Mouse (Mus musculus) liver, postnatal 0 days (tissue): ENCODE measurements around the gene Ntn5. TPM values are rescaled to one million over a fixed set of nuclear protein-coding genes. Genes with fewer than 3 reads are reported as not detected.

Experiments
- ATAC-seq: fragments of 200-750 bp; cut with Nextera tagmentation; 2 replicates; pipeline ENCODE4 v1.8.0; 2017; ENCODE audit warnings: mild to moderate bottlenecking, moderate library complexity
- DNase-seq: peaks from one replicate; pipeline ENCODE4 v3.0.0-alpha.2; 2016
- H3K27ac ChIP-seq: fragments of 300-500 bp; sonication (generic); 2 replicates; pipeline ENCODE4 v1.5.1; 2014; ENCODE audit warnings: antibody characterized with exemption, moderate library complexity, mild to moderate bottlenecking, low read depth
- H3K27me3 ChIP-seq: fragments of 300-500 bp; sonication (generic); 2 replicates; pipeline ENCODE4 v1.6.1; 2014; ENCODE audit warnings: low read length, control low read depth, mixed read lengths; ENCODE audit not compliant: insufficient read depth
- H3K36me3 ChIP-seq: fragments of 300-500 bp; sonication (generic); replicated peaks from 2 replicates; pipeline ENCODE4 v1.6.1; 2014; ENCODE audit warnings: mild to moderate bottlenecking, control low read depth, low read length, moderate library complexity, mixed read lengths; ENCODE audit not compliant: insufficient read depth
- H3K4me1 ChIP-seq: fragments of 300-500 bp; sonication (generic); 2 replicates; pipeline ENCODE4 v1.6.1; 2014; ENCODE audit warnings: antibody characterized with exemption, mild to moderate bottlenecking, control low read depth; ENCODE audit not compliant: insufficient read depth
- H3K4me2 ChIP-seq: fragments of 300-500 bp; sonication (generic); 2 replicates; pipeline ENCODE4 v1.6.1; 2014; ENCODE audit warnings: low read depth, mild to moderate bottlenecking, low read length, moderate library complexity, mixed read lengths
- H3K4me3 ChIP-seq: fragments of 300-500 bp; sonication (generic); 2 replicates; pipeline ENCODE4 v1.5.1; 2014; ENCODE audit warnings: low read depth, low read length
- H3K9ac ChIP-seq: fragments of 300-500 bp; sonication (generic); replicated peaks from 2 replicates; pipeline ENCODE4 v1.6.1; 2014; ENCODE audit warnings: mild to moderate bottlenecking, moderate library complexity
- H3K9me3 ChIP-seq: fragments of 300-500 bp; sonication (generic); 2 replicates; pipeline ENCODE4 v1.6.1; 2016; ENCODE audit warnings: mild to moderate bottlenecking, control low read depth, low read length, mixed read lengths
- CTCF ChIP-seq: sonication (generic); IDR thresholded peaks from 2 replicates; pipeline ENCODE4 v1.5.1; 2016; ENCODE audit warnings: antibody characterized with exemption, low read depth
- EP300 ChIP-seq: IDR thresholded peaks from 2 replicates; pipeline ENCODE4 v1.6.1; 2016; ENCODE audit warnings: antibody characterized with exemption, low read depth, mild to moderate bottlenecking
- WGBS: fragments of 180-500 bp; shearing (Covaris S2); extraction: QIAGEN DNeasy Blood & Tissue Kit; methylation state at CpG from one replicate; pipeline ENCODE4 v1.1.7; 2014; ENCODE audit not compliant: insufficient replicate concordance; 5-methylcytosine and 5-hydroxymethylcytosine counted together
- polyA plus RNA-seq: library from polyadenylated mRNA; unstranded; fragments of >200 nt; fragmentation: Nextera tagmentation; extraction: Ambion mirVana; gene quantifications from 2 replicates; pipeline ENCODE4 v1.2.1, GENCODE M21; 2015

Gene Ntn5
- polyA plus RNA-seq, 1 experiment from 2014 or later: not detected

DNA sequence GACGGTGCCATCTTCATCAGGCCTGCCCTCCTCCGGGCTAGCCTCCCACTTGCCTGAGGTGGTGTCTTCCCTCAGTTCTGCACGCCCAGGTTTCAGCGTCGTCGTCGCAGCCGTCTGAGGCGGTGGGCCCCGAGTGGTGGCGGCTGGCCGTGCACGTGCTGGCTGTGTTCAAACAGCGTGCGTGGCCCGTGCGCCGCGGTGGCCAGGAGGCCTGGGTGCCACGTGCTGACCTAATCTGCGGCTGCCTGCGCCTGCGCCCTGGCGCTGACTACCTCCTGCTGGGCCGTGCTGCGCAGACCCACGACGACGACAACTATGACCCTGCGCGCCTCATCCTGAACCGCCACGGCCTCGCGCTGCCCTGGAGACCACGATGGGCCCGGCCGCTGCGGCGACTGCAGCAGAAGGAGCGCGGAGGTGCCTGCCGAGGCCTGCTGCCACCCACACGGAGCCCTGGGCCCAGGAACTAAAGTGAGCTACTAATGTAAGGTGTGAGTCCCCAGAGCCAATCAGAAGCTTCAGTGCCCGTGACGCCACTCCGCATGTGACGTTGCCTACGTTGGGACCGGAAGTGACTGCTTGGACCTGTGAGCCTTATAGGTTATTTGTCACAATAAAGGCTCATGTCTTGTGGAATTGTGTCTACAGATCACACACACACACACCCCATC is 10.2 kb downstream of the Ntn5 start, which contains the start of gene Sec1:
TSS of gene Sec1 (minus strand) at position 482 of the 671 bp plus-strand sequence.
- Histone ChIP-seq H3K9me3 (no peaks in the 10 kb centered on the region), H3K36me3 (no peaks in the 10 kb centered on the region), H3K4me3 (no peak within 1 kb of the TSS), H3K9ac (no peak within 1 kb of the TSS), H3K27me3 (peaks cover 8% of the 10 kb centered on the region), H3K4me2 (no peak within 1 kb of the TSS), H3K4me1 (no peaks in the 10 kb centered on the region), H3K27ac (no peak within 1 kb of the TSS)
- 89% methylated on average over 50 of the region's 50 CpGs for WGBS
- no peak for ATAC-seq
- no peak for DNase-seq
- no peak for TF ChIP-seq EP300
- TF ChIP-seq CTCF: no peak

DNA sequence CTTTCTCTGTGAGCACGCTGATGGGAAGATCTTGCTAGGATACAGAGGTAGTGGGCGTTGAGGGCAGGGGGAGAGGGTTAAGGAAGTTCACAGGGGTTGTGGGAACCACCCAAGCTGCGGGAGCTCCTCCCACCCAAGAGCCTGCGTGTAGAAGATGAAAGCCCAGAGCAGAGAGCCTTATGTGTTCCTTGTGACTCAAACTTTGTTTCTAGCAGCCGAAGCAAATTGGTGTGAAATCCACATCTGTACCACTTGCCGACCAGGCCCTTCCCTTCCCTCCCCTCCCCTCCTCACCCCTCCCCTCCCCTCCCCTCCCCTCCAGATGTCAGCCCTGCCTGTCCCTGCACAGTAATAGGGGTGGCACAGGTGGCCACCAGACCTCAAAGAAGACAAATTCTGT is 11.3 kb downstream of the Ntn5 start:
- Histone ChIP-seq H3K4me3 (no peak overlapping the region), H3K4me2 (no peak overlapping the region), H3K27me3 (peaks cover 19% of the 10 kb centered on the region), H3K27ac (no peak overlapping the region), H3K9ac (no peak overlapping the region), H3K36me3 (no peaks in the 10 kb centered on the region), H3K4me1 (peaks cover 4% of the 10 kb centered on the region), H3K9me3 (no peaks in the 10 kb centered on the region)
- 24% methylated on average over 6 of the region's 6 CpGs for WGBS
- DNase-seq (no peak), ATAC-seq (no peak)
- no peak for TF ChIP-seq EP300
- no peak for TF ChIP-seq CTCF

GRCm38 (mm10) chr7:45697894-45698293 is 14.1 kb downstream of the Ntn5 start:
- Histone ChIP-seq H3K27ac (no peak overlapping the region), H3K9me3 (no peaks in the 10 kb centered on the region), H3K4me2 (no peak overlapping the region), H3K27me3 (peaks cover 31% of the 10 kb centered on the region), H3K4me3 (no peak overlapping the region), H3K9ac (no peak overlapping the region), H3K36me3 (no peaks in the 10 kb centered on the region), H3K4me1 (peaks cover 10% of the 10 kb centered on the region)
- TF ChIP-seq CTCF (no peak), EP300 (no peak)
- WGBS: 67% methylated on average over 5 of the region's 7 CpGs
- no peak for ATAC-seq
- DNase-seq: no peak

GRCm38 (mm10) chr7:45699523-45700141 is 15.8 kb downstream of the Ntn5 start, which contains the start of gene Car11:
Car11 (plus strand) TSS chr7:45699843.
- TF ChIP-seq EP300: no peak
- TF ChIP-seq CTCF: no peak
- no peak within 1 kb of the TSS for H3K9ac ChIP-seq
- WGBS: 5% methylated on average over 32 of the region's 36 CpGs
- peaks cover 31% of the 10 kb centered on the region for H3K27me3 ChIP-seq
- H3K9me3 ChIP-seq: no peaks in the 10 kb centered on the region
- no peak for ATAC-seq
- H3K4me1 ChIP-seq: peaks cover 20% of the 10 kb centered on the region
- no peak within 1 kb of the TSS for H3K27ac ChIP-seq
- H3K4me2 ChIP-seq: peak within 1 kb of the TSS; percentile 52
- H3K36me3 ChIP-seq: no peaks in the 10 kb centered on the region
- DNase-seq: no peak
- no peak within 1 kb of the TSS for H3K4me3 ChIP-seq

DNA sequence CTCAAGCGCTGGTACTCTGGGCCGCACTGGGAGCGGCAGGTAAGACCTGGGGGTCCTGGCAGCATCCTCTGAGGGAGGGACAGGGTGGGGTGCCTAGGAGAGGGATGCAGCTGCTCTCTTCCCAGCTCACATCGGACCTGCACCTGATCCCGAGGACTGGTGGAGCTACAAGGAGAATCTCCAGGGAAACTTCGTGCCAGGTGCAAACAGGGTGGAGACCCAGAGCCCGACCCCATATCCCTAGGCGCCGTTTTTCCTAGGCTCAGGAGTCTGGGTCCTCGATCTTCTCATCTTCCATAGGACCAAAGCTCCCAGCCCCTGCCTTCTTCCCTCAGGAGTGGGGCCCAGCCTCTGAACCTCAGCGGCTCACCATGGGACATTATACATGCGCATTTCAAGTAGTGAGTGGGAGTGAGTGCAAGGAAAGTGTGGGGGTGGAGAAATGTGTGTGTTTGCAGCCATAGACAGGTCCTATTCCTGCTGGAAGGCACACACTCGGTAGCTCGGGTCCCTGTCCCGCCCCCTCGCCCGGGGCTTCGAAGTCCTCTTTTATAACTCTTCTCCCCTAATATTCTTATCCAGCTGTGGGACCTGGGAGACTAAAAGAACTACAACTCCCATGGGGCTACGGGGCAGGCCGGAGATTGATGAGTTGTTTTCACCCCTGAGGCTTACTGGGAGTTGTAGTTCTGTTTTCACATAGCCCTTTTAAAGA is 16.6 kb downstream of the Ntn5 start:
- H3K4me1 ChIP-seq: peaks cover 28% of the 10 kb centered on the region
- ATAC-seq: no peak
- peak overlapping the region; percentile 52 for H3K4me2 ChIP-seq
- peaks cover 31% of the 10 kb centered on the region for H3K27me3 ChIP-seq
- H3K36me3 ChIP-seq: no peaks in the 10 kb centered on the region
- 2% methylated on average over 20 of the region's 20 CpGs for WGBS
- DNase-seq: peak; percentile 71
- no peak overlapping the region for H3K4me3 ChIP-seq
- no peaks in the 10 kb centered on the region for H3K9me3 ChIP-seq
- H3K9ac ChIP-seq: no peak overlapping the region
- no peak for TF ChIP-seq EP300
- no peak for TF ChIP-seq CTCF
- no peak overlapping the region for H3K27ac ChIP-seq

DNA sequence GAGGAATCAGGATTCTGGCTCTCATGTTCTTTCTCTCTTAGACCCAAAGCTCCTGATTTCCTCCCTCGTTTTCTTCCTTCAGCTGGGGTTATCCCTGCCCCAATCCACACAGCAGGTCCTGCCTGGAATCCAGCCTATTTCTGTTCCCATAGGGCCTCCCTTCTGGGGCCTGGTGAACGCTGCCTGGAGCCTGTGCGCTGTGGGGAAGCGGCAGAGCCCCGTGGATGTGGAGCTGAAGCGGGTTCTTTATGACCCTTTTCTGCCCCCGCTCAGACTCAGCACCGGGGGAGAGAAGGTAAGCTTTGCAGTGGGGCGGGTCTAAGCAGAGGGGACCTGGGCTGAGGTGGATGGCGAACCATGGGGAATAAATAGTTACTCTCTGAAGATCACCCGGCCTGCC is 17.2 kb downstream of the Ntn5 start:
- Histone ChIP-seq H3K4me1 (peaks cover 34% of the 10 kb centered on the region), H3K36me3 (no peaks in the 10 kb centered on the region), H3K9me3 (no peaks in the 10 kb centered on the region), H3K4me3 (no peak overlapping the region), H3K9ac (no peak overlapping the region), H3K27me3 (peaks cover 31% of the 10 kb centered on the region), H3K4me2 (no peak overlapping the region), H3K27ac (no peak overlapping the region)
- DNase-seq (no peak), ATAC-seq (no peak)
- no peak for TF ChIP-seq EP300
- no peak for TF ChIP-seq CTCF
- WGBS: 46% methylated on average over 11 of the region's 11 CpGs
